Mouse (Mus musculus) cortical plate, adult 2 months (tissue): ENCODE measurements around the gene Zfp341.

Experiments
- CTCF ChIP-seq: fragments of 200-500 bp; IDR thresholded peaks from 2 replicates; pipeline ENCODE4 v1.5.1; 2011; ENCODE audit warnings: mild to moderate bottlenecking, control low read depth, low read length; ENCODE audit not compliant: insufficient read depth; ENCODE audit errors: extremely low read depth
- POLR2A ChIP-seq: fragments of 200-500 bp; IDR thresholded peaks from 2 replicates; pipeline ENCODE4 v1.6.1; 2011; ENCODE audit warnings: mild to moderate bottlenecking, low read length, control low read depth; ENCODE audit not compliant: insufficient read depth; ENCODE audit errors: extremely low read depth

DNA sequence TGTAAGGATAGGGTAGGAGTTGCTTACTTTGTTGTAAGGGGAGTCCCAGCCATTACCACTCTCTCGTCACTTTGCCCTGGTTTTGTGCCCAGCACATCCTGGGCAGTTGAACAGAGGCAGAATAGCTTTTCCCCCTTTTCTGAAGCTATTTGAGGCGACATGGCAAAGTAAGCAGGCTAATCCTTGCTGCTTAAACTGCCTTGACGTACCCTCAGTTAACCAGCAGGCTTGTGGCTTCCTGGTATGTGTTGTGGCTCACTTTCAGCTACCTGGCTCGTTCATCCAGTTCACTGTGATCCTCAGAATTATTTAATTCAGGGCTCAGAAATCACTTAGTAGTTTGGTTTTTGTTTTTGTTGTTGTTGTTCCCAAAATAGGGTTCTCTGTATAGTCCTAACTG lies 57.6 kb downstream of the Zfp341 start:
- TF ChIP-seq CTCF (no peak), POLR2A (no peak)
